Mouse (Mus musculus): ENCODE measurements around the gene Pgd. TPM values are rescaled to one million over a fixed set of nuclear protein-coding genes. Genes with fewer than 3 reads are reported as not detected.

The Pgd gene
- polyA plus RNA-seq (2017; shearing (Covaris generic)) = 10 to 100 TPM; 69.3 to 78.5 TPM

DNA sequence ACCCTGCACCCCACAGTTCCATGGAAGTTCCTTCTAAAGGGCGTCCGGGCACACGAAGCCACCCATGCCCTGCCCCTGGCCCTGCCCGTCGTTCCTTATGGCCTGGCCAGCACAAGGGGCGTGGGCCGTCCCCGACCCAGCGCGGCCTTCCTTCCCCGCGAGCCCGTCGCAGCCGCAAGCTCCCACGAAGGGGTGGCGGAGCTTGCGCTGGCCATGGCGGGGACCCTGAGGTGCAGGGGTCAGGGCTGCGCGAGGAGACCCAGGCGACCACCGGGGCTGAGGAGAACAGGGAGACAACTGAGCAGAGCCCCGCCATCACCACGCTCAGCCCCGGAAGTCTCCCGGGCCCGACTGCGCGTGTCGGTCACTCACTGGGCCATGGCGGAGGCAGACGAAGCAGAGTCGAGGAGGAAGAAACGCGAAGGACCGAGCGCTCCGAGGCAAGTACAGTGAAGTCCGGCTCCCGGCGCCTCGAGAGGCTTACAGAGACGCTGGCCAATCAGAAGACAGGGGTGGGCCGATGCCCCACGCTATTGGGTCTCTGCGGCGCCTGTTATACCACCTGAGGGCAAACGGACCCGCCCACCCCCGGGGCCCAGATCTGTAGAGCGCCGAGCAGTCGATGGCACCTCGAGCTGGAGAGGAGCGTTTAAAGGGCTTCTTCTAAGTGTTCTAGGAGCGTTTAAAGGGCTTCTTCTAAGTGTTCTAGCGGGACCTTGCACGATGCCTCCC, at the start of gene Pgd:
TSS of gene Pgd (minus strand) at position 557 of the 732 bp plus-strand sequence.

DNA sequence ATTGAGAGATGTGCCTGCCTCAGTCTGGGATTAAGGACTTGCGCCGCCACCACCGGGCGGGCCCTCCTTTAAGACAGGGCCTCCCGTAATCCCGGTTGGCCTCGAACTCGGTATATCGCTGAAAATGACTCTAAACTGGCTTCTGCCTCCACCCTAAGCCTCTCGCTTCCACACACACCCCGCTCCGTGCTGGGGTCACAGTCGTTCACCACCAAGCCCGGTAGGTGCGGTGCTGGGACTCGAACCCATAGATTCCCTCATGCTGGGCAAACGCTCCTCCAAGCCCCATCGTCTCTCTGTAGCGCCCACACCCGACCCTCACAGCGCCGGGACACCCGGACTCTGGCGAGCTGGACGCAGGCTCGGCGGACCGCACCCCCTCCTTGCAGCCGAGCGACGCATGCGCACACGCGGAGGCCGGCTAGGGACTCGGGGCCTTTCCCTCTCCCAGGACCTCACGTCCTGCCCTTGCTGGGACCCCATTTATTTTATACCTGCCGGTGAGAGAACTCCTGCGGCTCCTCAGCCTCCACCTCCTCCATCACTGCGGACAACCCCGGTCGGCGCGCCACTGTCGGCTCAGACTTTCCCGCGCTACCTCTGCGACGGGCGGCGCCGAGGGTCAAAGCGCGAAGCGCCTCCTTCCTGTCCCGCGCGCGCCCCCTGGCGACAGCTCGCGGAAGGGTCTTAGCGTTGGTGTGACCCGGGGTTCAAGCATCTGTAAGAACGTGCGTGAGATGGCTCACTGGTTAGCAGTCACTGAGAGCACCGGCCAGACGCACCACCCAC, 29.4 kb downstream of the Pgd start, which contains the start of gene Cenps:
TSS of gene Cenps (minus strand) at position 648 of the 789 bp plus-strand sequence.

DNA sequence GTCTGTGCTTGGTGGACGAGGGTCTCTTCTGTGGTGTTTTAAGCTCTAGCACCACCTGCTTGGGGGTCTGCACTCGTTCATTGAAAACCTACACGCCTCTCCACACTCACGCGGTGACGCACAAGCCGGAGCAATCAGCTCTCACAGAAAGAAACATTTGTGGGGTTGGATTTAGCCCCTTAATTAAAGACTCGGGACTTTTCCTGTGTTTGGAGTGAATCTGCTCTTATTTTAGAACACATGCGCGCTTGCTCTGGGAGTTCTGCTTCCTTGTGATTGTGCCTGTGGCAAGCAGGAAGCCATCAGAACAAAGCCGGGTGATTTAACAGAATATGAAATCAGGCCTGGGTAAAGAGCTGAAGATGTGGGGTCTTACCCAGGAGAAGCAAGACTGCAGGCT, 39.9 kb downstream of the Pgd start, which contains the start of gene Cort:
TSS of gene Cort (minus strand) at position 101 of the 400 bp plus-strand sequence.

DNA sequence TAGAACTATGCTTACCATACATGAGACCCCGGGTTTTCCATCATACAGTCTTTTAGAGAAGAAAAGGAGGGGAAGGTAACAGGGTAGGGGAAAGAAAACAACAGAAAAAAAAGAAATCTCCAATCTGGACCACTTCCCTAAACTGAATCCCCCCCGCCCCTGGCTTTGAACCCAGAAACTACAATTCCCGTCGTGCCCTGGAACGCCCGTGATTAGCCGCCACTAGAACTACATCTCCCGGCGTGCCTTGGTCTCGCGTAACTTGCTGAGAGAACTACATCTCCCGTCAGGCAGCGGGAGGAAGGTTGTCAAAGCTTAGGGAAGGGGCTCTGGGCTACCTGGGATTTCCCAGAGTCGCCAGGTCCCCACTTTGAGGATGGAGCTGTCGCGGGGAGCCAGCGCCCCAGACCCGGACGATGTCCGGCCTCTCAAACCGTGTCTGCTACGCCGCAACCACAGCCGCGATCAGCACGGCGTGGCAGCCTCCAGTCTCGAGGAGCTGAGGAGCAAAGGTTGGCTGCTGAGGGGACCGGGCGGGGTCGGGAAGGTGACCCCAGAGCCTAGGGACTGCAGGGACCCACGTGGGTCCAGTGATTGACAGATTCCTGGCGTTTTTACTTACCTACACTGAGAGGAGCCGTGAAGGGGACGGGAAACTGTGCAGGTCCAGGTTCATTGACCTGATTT, 62.6 kb downstream of the Pgd start, which contains the start of gene Dffa:
TSS of gene Dffa (plus strand) at position 272 of the 687 bp plus-strand sequence.

Other genes starting within 250 kb of the Pgd start
- 10 to 100 TPM; 24.2 to 29.7 TPM for gene Pex14, start 66.9 kb downstream of the Pgd start, polyA plus RNA-seq (2017; shearing (Covaris generic))
- 10 to 100 TPM; 33.3 to 34.9 TPM for gene Dffa, start 62.6 kb downstream of the Pgd start, polyA plus RNA-seq (2017; shearing (Covaris generic))
- gene Cort, start 40.0 kb downstream of the Pgd start, polyA plus RNA-seq (2017; shearing (Covaris generic)) = not detected
- 1 to 10 TPM; 7.2 to 9.6 TPM for gene Cenps, start 29.1 kb downstream of the Pgd start, polyA plus RNA-seq (2017; shearing (Covaris generic))
- gene Kif1b, start 140.9 kb upstream of the Pgd start, polyA plus RNA-seq (2017; shearing (Covaris generic)) = 10 to 100 TPM; 20.1 to 28.2 TPM